Mouse (Mus musculus) midbrain, embryonic 11.5 days (tissue): ENCODE data around the gene Plekhb1. TPM values are rescaled to one million over a fixed set of nuclear protein-coding genes. Genes with fewer than 3 reads are reported as not detected.

ENCODE experiments used
- ATAC-seq: fragments of 200-750 bp; cut with Nextera tagmentation; 2 replicates; pipeline ENCODE4 v1.8.0; 2017; ENCODE audit warnings: moderate TSS enrichment, moderate library complexity; ENCODE audit not compliant: low FRiP score
- DNase-seq: peaks from one replicate; pipeline ENCODE4 v3.0.0; 2015; ENCODE audit warnings: low spot score; ENCODE audit errors: missing footprints
- H3K27ac ChIP-seq: fragments of 300-500 bp; sonication (generic); 2 replicates; pipeline ENCODE4 v1.5.1; 2014; ENCODE audit warnings: low read depth, low read length
- H3K27me3 ChIP-seq: fragments of 300-500 bp; sonication (generic); 2 replicates; pipeline ENCODE4 v1.6.1; 2014; ENCODE audit warnings: mild to moderate bottlenecking, low read length, moderate library complexity, mixed read lengths; ENCODE audit not compliant: control insufficient read depth, insufficient read depth
- H3K36me3 ChIP-seq: fragments of 300-500 bp; sonication (generic); 2 replicates; pipeline ENCODE4 v1.6.1; 2014; ENCODE audit warnings: mild to moderate bottlenecking, low read length, moderate library complexity, mixed read lengths; ENCODE audit not compliant: control insufficient read depth, insufficient read depth
- H3K4me1 ChIP-seq: fragments of 300-500 bp; sonication (generic); 2 replicates; pipeline ENCODE4 v1.6.1; 2014; ENCODE audit warnings: low read length; ENCODE audit not compliant: control insufficient read depth, insufficient read depth
- H3K4me2 ChIP-seq: fragments of 300-500 bp; sonication (generic); 2 replicates; pipeline ENCODE4 v1.6.1; 2014; ENCODE audit warnings: mild to moderate bottlenecking, moderate library complexity
- H3K4me3 ChIP-seq: fragments of 300-500 bp; sonication (generic); 2 replicates; pipeline ENCODE4 v1.5.1; 2014; ENCODE audit warnings: low read depth, low read length
- H3K9ac ChIP-seq: fragments of 300-500 bp; sonication (generic); 2 replicates; pipeline ENCODE4 v1.6.1; 2014; ENCODE audit warnings: low read length
- H3K9me3 ChIP-seq: fragments of 300-500 bp; sonication (generic); 2 replicates; pipeline ENCODE4 v1.6.1; 2016; ENCODE audit warnings: low read length; ENCODE audit not compliant: control insufficient read depth
- WGBS: fragments of 180-500 bp; shearing (Covaris S2); extraction: QIAGEN DNeasy Blood & Tissue Kit; methylation state at CpG from one replicate; pipeline ENCODE4 v1.1.7; 2014; 5-methylcytosine and 5-hydroxymethylcytosine counted together
- polyA plus RNA-seq: library from polyadenylated mRNA; unstranded; fragments of >200 nt; fragmentation: Nextera tagmentation; extraction: Ambion mirVana; gene quantifications from 2 replicates; pipeline ENCODE4 v1.2.1, GENCODE M21; 2014

Gene Plekhb1
- 3.6 and 4.3 TPM in 2 replicates for polyA plus RNA-seq

DNA sequence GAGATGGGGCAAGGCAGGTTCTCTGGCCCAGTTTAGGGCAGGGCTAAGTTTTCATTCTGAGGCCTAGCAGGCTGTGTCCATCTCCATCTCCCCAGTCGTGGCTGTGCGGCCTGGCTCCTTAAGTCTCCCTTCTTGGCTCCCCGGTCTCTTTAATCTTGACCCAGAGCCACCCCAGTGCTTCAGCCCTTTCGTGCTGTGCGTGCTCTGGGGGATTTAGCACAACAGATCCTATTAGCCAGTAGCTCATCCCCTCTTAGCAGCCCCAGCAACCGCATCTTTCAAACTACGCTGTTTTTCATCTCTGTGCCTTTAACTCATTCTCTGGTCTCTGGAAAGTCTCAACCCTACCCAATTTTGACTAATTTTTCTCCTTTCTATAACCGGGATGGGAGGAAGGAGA, at the start of gene Plekhb1:
Gene Plekhb1 (minus strand): TSS at position 184 of the 400 bp plus-strand sequence.
- Histone ChIP-seq H3K4me2 (0 out of 2 replicates have a peak within 1 kb of the TSS, but pooled peaks have one; percentile 17), H3K4me3 (no peak within 1 kb of the TSS), H3K27ac (no peak within 1 kb of the TSS), H3K36me3 (no peaks in the 10 kb centered on the region), H3K4me1 (peaks cover 13% of the 10 kb centered on the region), H3K9ac (no peak within 1 kb of the TSS), H3K27me3 (no peaks in the 10 kb centered on the region), H3K9me3 (no peaks in the 10 kb centered on the region)
- ATAC-seq: no peak
- DNase-seq: no peak
- 35% methylated on average over 8 of the region's 8 CpGs for WGBS

DNA sequence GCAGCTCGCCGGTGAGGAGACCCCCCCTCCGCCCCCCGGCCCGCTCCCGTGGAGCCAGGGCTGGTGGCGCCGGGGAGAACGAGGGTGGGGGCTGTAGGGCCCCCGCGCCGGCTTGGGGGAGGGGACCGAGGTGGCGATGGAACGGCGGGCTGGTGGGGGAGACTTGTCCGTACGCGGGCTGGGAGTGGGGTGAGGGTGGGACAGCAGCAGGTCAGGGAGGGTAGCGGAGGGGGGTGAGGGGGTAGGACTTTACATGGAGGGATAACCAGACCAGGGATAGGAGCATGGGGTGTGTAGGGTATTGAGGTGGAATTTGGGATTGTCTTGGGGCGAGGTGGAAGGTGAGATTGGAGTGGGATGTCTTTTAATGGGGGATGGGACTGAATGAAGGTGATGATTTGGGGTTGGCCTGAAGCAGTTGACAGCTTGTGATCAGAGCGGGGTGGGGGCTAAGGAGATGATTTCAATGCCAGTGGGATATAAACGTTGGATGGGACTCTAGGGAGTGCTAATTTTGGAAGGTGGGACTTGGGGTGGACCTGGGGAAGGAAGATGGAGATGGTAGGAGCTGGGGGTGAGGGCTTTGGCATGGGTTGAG, 44.8 kb upstream of the Plekhb1 start:
- peak overlapping the region; percentile 100 for H3K27ac ChIP-seq
- DNase-seq: no peak
- 1% methylated on average over 22 of the region's 23 CpGs for WGBS

DNA sequence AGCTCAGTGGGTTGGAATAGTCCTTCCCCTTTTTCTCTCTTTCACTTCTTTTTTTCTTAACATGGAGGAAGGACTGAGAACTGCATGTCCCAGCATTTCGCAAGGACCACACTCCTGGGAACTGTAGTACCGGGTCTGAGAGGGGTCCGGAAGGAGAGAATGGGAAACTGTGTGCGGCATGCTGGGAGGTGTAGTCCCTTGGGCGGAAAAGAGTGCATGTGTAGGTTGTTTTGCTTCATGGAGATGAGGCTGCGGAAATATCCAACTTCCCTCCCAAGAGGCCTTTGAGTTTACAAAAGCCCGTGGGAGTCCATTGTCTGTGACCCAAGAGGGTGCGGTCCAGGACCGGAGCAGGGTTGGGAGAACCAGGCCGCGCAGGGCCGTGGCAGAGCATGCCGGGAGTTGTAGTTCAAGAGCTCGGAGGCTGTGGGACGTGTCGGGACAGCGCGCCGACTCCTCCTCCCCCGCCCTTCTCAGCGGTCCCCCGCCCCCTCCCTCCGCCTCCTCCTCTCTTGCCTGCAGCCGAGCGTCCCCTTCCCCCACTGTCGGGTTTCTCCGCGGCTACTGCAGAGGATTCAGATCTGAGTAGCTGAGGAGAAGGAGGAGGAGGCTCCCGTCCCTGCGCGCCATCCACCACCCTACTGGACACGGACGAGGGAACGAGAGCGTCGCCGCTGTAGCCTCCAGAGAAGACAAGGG, 44.1 kb upstream of the Plekhb1 start, which contains the start of gene Fam168a:
Gene Fam168a (plus strand): TSS at position 493 of the 699 bp plus-strand sequence.
- DNase-seq (peak; percentile 99), ATAC-seq (peak; percentile 99)
- Histone ChIP-seq H3K27me3 (no peaks in the 10 kb centered on the region), H3K36me3 (no peaks in the 10 kb centered on the region), H3K4me2 (peak within 1 kb of the TSS; percentile 84), H3K9ac (peak within 1 kb of the TSS; percentile 98), H3K4me3 (peak within 1 kb of the TSS; percentile 82), H3K27ac (peak within 1 kb of the TSS; percentile 100), H3K9me3 (no peaks in the 10 kb centered on the region), H3K4me1 (peaks cover 13% of the 10 kb centered on the region)
- under 1% methylated on average over 36 of the region's 37 CpGs for WGBS

More for the DNA sequence above, 44.8 kb upstream of the Plekhb1 start:
- peaks cover 13% of the 10 kb centered on the region for H3K4me1 ChIP-seq
- peak; percentile 68 for ATAC-seq
- H3K9me3 ChIP-seq: no peaks in the 10 kb centered on the region
- peak overlapping the region; percentile 82 for H3K4me3 ChIP-seq
- H3K4me2 ChIP-seq: peak overlapping the region; percentile 84
- H3K36me3 ChIP-seq: no peaks in the 10 kb centered on the region
- peak overlapping the region; percentile 98 for H3K9ac ChIP-seq
- H3K27me3 ChIP-seq: no peaks in the 10 kb centered on the region

DNA sequence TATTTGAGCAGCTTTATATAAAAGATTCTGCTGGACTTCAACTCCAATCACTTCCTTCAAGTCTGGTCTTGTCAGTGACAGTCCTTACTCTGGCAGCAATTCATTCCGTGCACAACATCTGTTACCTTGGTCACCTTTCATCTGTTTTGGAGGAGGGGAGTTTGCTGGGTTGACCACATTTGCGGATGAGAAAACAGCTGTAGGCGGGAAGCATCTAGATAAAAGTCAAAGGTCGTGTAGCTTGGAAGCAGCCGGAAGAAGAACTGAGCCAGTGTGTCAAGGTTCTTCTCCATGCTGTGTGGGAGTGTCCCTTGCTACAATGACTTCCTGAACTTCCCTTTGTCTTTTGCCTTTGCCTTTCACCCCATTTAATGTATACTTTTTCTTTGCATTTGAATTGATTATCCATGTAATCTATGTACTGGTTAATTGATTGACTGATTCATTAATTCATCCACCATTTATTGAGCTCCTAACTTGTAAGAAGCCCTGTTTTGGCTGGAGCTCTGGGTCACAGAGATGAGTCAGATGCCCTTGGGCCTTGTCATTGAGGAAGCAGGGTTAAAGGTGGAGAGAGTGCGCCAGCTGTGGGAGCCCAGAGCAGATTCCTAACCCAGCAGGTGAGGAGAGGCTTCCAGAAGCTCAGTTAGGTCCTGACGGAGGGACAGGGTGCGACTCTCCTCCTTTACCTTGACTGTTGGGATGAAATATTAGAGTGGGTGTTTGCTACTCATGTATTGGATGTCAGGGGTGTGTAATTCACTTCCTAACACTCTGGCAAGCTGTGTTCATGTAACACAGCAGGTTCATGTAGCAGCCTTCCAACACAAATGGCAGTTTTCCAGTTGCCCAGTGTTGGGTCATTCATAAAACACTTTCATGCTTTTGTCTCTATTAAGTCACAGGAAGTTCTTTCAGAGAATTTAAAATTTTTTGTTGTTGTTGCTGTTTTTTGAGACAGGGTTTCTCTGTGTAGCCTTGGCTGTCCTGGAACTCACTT, 37.9 kb upstream of the Plekhb1 start:
- 63% methylated on average over 8 of the region's 8 CpGs for WGBS
- no peaks in the 10 kb centered on the region for H3K36me3 ChIP-seq
- DNase-seq: no peak

DNA sequence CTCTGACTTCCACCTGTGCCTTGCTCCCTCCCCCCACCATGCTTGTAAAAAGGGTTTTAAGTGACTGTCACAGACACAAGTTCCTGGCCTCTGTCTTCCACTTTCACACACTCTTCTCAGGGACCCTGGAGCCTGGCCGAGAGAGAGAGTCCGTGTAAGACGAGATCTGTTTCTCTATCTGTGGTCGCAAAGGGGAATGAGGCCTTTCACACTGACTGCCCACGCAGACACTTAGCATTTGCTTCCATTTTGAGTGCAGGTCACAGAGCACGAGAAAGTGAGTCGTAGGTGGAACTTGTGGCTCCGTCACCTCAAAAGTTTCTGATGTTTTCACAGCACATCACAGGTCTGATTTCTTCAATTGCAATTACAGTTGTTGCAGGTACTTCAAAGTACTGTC, 31.0 kb upstream of the Plekhb1 start:
- DNase-seq: no peak
- H3K4me2 ChIP-seq: no peak overlapping the region
- WGBS: 78% methylated on average over 8 of the region's 8 CpGs
- no peak overlapping the region for H3K4me3 ChIP-seq
- no peak overlapping the region for H3K27ac ChIP-seq
- H3K36me3 ChIP-seq: no peaks in the 10 kb centered on the region
- H3K9ac ChIP-seq: 0 out of 2 replicates have a peak overlapping the region, but pooled peaks have one; percentile 24
- ATAC-seq: no peak
- no peaks in the 10 kb centered on the region for H3K4me1 ChIP-seq
- H3K27me3 ChIP-seq: no peaks in the 10 kb centered on the region
- H3K9me3 ChIP-seq: no peaks in the 10 kb centered on the region

More for the DNA sequence above, 37.9 kb upstream of the Plekhb1 start:
- Histone ChIP-seq H3K4me1 (no peaks in the 10 kb centered on the region), H3K4me3 (no peak overlapping the region), H3K27me3 (no peaks in the 10 kb centered on the region), H3K27ac (no peak overlapping the region), H3K9ac (no peak overlapping the region), H3K9me3 (no peaks in the 10 kb centered on the region), H3K4me2 (no peak overlapping the region)
- ATAC-seq: no peak

DNA sequence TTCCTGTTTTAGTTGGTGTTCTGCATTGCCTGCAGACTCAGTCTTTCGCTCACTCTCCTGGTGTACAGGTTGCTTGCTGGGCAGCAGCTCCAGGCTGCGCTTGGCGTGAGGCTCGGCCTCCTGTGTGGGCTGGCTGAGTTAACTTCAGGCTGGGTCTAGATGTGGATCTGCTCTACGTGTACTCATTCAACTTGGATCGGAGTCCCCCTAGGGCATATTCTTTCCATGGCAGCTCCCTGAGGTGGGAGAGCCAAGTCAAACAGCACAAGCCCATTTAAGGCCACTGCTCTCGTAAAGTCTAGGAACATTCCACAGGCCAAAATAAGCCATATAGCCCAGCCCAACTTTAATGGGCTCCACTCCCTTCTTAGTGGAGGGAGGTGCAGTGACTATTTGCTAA, 26.3 kb upstream of the Plekhb1 start:
- Histone ChIP-seq H3K36me3 (no peaks in the 10 kb centered on the region), H3K27me3 (no peaks in the 10 kb centered on the region), H3K4me3 (no peak overlapping the region), H3K4me1 (no peaks in the 10 kb centered on the region), H3K4me2 (no peak overlapping the region), H3K27ac (no peak overlapping the region), H3K9ac (no peak overlapping the region), H3K9me3 (no peaks in the 10 kb centered on the region)
- 88% methylated on average over 7 of the region's 7 CpGs for WGBS
- DNase-seq: no peak
- ATAC-seq: no peak

DNA sequence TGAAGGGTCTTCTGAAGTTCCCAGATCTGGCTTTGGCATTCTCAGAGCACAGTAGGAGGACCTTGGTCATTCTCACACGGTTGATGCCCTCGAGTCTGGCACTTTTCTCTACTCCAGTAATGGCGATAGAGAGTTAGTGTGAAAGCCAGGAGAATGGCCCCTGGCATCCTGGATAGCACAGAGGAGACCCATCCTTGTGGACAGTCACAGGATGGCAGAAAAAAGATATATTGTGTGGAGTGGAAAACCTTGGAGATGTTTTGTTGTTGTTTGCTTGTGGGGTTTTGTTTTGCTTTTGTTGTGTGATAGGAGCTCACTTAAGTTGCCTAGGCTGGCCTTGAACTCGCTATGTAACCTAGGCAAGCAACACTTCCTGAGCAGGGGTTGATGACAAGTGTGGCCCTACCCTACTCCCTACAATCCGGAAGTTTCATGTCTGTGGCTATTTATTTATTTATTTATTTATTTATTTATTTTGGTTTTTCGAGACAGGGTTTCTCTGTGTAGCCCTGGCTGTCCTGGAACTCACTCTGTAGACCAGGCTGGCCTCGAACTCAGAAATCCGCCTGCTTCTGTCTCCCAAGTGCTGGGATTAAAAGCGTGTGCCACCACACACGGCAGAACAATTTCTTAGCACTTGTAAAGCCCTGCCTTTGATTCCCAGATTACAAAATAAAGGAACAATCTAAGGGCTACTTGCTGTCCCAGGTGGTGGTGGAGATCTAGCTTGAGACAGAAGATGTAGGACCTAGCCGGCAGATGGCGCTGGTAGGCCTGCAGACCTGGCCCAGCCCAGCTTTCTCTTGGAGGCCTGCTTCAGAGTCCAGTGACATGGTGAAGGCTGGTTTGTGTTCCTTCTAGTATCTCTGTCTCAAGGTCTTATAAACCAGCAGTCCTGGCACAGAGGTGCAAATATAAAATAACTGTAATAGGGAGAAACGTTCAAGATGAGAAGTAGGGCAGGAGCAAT, 23.1 kb upstream of the Plekhb1 start:
- DNase-seq (peak; percentile 95), ATAC-seq (peak; percentile 54; the same call in 1 of the 2 replicates)
- no peak overlapping the region for H3K27ac ChIP-seq
- H3K4me3 ChIP-seq: no peak overlapping the region
- H3K36me3 ChIP-seq: no peaks in the 10 kb centered on the region
- H3K9me3 ChIP-seq: no peaks in the 10 kb centered on the region
- no peaks in the 10 kb centered on the region for H3K4me1 ChIP-seq
- no peak overlapping the region for H3K4me2 ChIP-seq
- H3K27me3 ChIP-seq: no peaks in the 10 kb centered on the region
- H3K9ac ChIP-seq: no peak overlapping the region
- 41% methylated on average over 13 of the region's 13 CpGs for WGBS

DNA sequence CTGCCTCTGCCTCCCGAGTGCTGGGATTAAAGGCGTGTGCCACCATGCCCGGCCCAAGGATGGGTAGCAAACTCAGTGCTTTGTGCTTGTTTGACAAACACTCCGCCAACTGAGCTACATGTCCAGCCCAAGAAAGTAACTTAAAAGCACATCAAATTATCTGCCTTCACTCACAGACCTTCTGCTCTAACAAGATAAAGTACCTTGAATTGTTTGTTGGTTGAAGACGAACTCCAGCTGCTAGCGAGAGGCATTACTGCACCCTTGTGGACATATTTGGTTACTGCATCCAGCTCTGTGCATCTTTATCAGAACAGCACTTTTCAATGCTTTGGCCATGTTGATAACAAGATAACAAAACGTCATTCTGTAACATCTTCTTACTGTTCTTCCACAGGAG, 22.3 kb upstream of the Plekhb1 start:
- H3K9ac ChIP-seq: no peak overlapping the region
- H3K9me3 ChIP-seq: no peaks in the 10 kb centered on the region
- ATAC-seq: no peak
- no peaks in the 10 kb centered on the region for H3K4me1 ChIP-seq
- no peaks in the 10 kb centered on the region for H3K36me3 ChIP-seq
- H3K4me3 ChIP-seq: no peak overlapping the region
- 62% methylated on average over 7 of the region's 7 CpGs for WGBS
- peak; percentile 94 for DNase-seq
- H3K27me3 ChIP-seq: no peaks in the 10 kb centered on the region
- no peak overlapping the region for H3K4me2 ChIP-seq
- H3K27ac ChIP-seq: no peak overlapping the region
